Mouse (Mus musculus) forebrain, embryonic 13.5 days (tissue): ENCODE measurements at regions not wholly inside any gene's neighbourhood (a gene's known extent, or its start where the extent isn't known, plus 50 kb on each side); places are given as distances from the start of the nearest gene placed in this dataset.
A peak's percentile ranks its signal among the peaks of the same experiment; 100 is the strongest.

Experiments used
- ATAC-seq: fragments of 200-750 bp; cut with Nextera tagmentation; 2 replicates; pipeline ENCODE4 v1.8.0; 2017
- H3K27ac ChIP-seq: fragments of 300-500 bp; sonication (generic); 2 replicates; pipeline ENCODE4 v1.5.1; 2015; ENCODE audit warnings: inconsistent platforms, mild to moderate bottlenecking, moderate library complexity
- H3K27me3 ChIP-seq: fragments of 300-500 bp; sonication (generic); 2 replicates; pipeline ENCODE4 v1.6.1; 2015; ENCODE audit warnings: mild to moderate bottlenecking, inconsistent platforms
- H3K36me3 ChIP-seq: fragments of 300-500 bp; sonication (generic); 2 replicates; pipeline ENCODE4 v1.6.1; 2015; ENCODE audit warnings: mild to moderate bottlenecking, inconsistent platforms; ENCODE audit not compliant: poor library complexity, severe bottlenecking
- H3K4me1 ChIP-seq: fragments of 300-500 bp; sonication (generic); 2 replicates; pipeline ENCODE4 v1.6.1; 2015; ENCODE audit warnings: inconsistent platforms
- H3K4me2 ChIP-seq: fragments of 300-500 bp; sonication (generic); 2 replicates; pipeline ENCODE4 v1.6.1; 2015; ENCODE audit warnings: inconsistent platforms, mild to moderate bottlenecking, moderate library complexity
- H3K4me3 ChIP-seq: fragments of 300-500 bp; sonication (generic); 2 replicates; pipeline ENCODE4 v1.5.1; 2015; ENCODE audit warnings: mild to moderate bottlenecking, inconsistent platforms
- H3K9ac ChIP-seq: fragments of 300-500 bp; sonication (generic); 2 replicates; pipeline ENCODE4 v1.6.1; 2015; ENCODE audit warnings: mild to moderate bottlenecking, inconsistent platforms
- H3K9me3 ChIP-seq: fragments of 300-500 bp; sonication (generic); replicated peaks from 2 replicates; pipeline ENCODE4 v1.6.1; 2016; ENCODE audit warnings: inconsistent platforms
- WGBS: fragments of 180-500 bp; shearing (Covaris S2); methylation state at CpG from one replicate; pipeline ENCODE4 v1.1.7; 2015; 5-methylcytosine and 5-hydroxymethylcytosine counted together

DNA sequence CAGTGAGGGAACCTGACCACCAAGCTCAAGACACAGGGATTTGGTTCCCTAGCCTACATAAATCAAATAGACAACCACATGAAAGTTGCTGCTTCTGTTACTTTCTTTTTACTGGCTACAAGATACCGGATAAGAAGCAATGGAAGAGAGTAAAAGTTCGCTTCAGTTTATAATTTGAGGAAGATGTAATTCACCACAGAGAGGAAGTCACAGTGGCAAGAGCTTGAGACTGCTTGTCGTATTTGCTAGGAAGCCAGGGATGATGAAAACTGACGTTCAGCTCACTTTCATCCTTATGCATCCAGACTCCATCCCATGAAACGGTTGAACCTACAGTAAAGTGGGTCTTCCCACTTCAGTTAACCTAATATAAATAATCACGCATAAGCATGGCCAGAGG, 102.1 kb upstream of the Slc4a7 start:
- no peaks in the 10 kb centered on the region for H3K36me3 ChIP-seq
- no peak overlapping the region for H3K27ac ChIP-seq
- 92% methylated on average over 6 of the region's 6 CpGs for WGBS

DNA sequence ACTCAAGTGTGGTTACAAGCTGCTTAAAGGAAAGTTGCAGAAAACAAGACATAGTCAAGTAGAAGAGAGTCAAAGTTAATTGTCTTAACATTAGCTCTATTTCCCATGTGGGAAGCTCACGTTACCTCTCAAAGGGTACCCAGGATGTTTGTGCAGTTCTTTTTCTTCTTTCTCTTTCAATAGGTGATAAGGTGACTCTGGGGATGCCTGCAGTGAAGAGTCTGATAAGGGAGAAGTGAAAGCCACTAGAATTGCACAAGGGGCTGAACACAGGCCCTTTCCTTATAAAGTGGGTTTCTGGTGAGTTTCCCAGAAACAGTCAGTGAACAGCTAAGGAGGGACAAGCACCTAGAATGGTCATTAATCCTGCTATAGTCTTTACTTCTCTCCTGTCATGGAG, 98.6 kb upstream of the Slc4a7 start:
- H3K4me3 ChIP-seq, result no peak overlapping the region
- H3K27me3 ChIP-seq, result no peaks in the 10 kb centered on the region
- no peaks in the 10 kb centered on the region for H3K4me1 ChIP-seq
- H3K36me3 ChIP-seq, result no peaks in the 10 kb centered on the region
- no peak overlapping the region for H3K4me2 ChIP-seq
- 70% methylated on average over 1 of the region's 1 CpGs for WGBS
- no peak overlapping the region for H3K27ac ChIP-seq
- no peaks in the 10 kb centered on the region for H3K9me3 ChIP-seq
- no peak for ATAC-seq
- no peak overlapping the region for H3K9ac ChIP-seq

More for the DNA sequence above, 102.1 kb upstream of the Slc4a7 start:
- Histone ChIP-seq H3K4me3 (no peak overlapping the region), H3K9me3 (no peaks in the 10 kb centered on the region), H3K9ac (no peak overlapping the region), H3K4me1 (no peaks in the 10 kb centered on the region), H3K27me3 (no peaks in the 10 kb centered on the region), H3K4me2 (no peak overlapping the region)
- no peak for ATAC-seq

DNA sequence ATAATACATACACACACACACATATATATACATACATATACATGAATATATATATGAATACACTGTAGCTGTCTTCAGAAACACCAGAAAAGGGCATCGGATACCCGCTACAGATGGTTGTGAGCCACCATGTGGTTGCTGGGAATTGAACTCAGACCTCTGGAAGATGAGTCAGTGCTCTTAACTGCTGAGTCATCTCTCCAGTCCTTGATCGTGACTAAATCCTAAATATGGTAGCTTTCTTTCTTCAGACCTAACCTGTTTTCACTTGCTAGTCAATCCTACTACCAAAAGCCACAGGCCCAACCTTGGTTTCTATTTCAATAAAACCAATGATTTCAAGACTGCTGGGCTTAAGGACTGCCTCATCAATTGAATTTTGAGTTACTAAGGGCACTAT, 95.0 kb upstream of the Slc4a7 start:
- ATAC-seq, result no peak
- Histone ChIP-seq H3K36me3 (no peaks in the 10 kb centered on the region), H3K4me3 (no peak overlapping the region), H3K9me3 (no peaks in the 10 kb centered on the region), H3K9ac (no peak overlapping the region), H3K27me3 (no peaks in the 10 kb centered on the region), H3K4me2 (no peak overlapping the region), H3K4me1 (no peaks in the 10 kb centered on the region), H3K27ac (no peak overlapping the region)
- 95% methylated on average over 3 of the region's 3 CpGs for WGBS

DNA sequence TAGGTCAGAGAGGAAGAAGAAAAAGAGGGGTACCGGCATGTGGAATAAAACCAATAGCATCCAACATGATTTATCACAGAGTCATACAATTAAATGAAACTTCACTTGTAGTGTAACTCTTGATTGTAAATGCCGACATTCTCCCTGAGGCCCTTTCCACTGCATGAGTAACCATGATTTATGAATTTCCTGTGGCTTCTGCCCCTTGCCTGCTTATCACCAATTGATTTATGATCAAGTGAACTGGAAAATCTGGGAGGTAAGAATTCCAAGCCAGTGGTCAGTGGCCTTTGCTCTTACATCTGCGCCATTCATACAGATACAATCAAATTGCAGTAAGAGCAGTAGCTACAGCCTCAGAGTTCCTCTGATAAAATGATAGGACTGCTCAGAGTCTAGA, 89.8 kb upstream of the Slc4a7 start:
- 96% methylated on average over 3 of the region's 3 CpGs for WGBS
- Histone ChIP-seq H3K4me3 (no peak overlapping the region), H3K4me2 (no peak overlapping the region), H3K36me3 (no peaks in the 10 kb centered on the region), H3K9ac (no peak overlapping the region), H3K27ac (no peak overlapping the region), H3K9me3 (no peaks in the 10 kb centered on the region), H3K27me3 (no peaks in the 10 kb centered on the region), H3K4me1 (no peaks in the 10 kb centered on the region)
- no peak for ATAC-seq

DNA sequence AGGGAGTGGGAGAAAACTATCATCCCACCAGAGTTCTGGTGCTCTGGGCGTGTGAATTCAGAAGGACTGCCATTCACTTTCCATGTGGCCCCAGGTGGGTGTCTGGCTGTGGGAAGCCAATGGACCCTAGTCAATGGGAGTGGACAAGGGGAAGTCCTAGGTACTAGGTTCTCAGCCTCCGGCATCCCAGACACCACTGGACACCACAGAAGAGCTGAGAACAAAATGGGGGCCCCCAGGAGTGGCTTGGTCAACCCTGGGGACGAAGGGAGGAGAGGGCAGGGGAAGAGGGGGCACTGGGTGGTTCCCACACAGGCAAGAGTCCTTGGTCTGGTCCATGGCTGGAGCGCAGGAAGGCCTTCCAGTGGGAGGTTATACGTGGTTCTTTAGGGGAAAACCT, 81.8 kb upstream of the Slc4a7 start:
- H3K9ac ChIP-seq, result no peak overlapping the region
- no peak for ATAC-seq
- H3K4me3 ChIP-seq, result no peak overlapping the region
- WGBS, result 86% methylated on average over 5 of the region's 5 CpGs
- H3K36me3 ChIP-seq, result no peaks in the 10 kb centered on the region
- H3K27me3 ChIP-seq, result no peaks in the 10 kb centered on the region
- no peak overlapping the region for H3K27ac ChIP-seq
- H3K9me3 ChIP-seq, result no peaks in the 10 kb centered on the region
- H3K4me2 ChIP-seq, result no peak overlapping the region
- no peaks in the 10 kb centered on the region for H3K4me1 ChIP-seq

DNA sequence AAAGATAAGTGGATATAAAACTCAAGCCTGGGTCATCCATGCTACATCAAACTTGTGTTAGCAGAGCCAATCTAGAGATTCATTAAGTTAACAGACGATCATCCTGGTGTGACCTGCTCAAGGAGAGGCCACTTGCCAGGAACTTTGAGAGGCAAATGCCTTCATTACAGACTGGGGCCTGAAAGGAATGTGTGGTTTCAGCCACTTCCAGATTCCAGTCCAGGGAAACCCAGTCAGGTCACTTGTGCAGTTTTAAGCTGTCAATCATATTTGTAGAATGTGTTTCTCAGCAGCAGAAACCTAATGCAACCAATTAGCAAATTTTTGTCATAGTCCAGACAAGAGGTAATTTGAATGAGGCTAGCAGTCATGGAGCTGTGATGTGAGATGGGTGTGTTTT, 73.4 kb upstream of the Slc4a7 start:
- H3K27ac ChIP-seq, result no peak overlapping the region
- 72% methylated on average over 1 of the region's 1 CpGs for WGBS
- H3K4me3 ChIP-seq, result no peak overlapping the region
- H3K9me3 ChIP-seq, result no peaks in the 10 kb centered on the region
- no peak for ATAC-seq
- H3K27me3 ChIP-seq, result no peaks in the 10 kb centered on the region
- no peak overlapping the region for H3K4me2 ChIP-seq
- peaks cover 14% of the 10 kb centered on the region for H3K4me1 ChIP-seq
- H3K9ac ChIP-seq, result no peak overlapping the region
- no peaks in the 10 kb centered on the region for H3K36me3 ChIP-seq

DNA sequence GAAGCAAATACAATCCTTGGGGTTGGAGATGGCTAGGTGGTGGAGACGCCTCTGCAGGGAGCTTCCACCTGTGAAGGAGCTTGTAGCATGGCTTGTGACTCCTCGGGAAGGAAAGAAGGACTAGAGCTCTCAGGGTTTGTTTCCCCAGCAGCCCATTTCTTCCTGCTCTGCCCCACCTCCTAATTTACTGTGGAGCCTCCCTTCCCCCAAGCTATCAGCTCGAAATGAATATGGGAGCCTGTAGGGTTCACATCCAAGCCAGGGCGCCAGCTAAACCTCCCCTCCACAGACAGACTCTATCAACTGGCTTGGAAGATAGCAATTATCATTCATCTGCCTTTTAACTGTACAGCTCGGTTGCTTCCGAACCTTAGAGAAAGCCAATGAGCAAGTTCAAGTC, 70.3 kb upstream of the Slc4a7 start:
- Histone ChIP-seq H3K4me1 (peaks cover 15% of the 10 kb centered on the region), H3K27ac (no peak overlapping the region), H3K4me2 (no peak overlapping the region), H3K27me3 (no peaks in the 10 kb centered on the region), H3K4me3 (no peak overlapping the region), H3K9me3 (no peaks in the 10 kb centered on the region), H3K9ac (no peak overlapping the region), H3K36me3 (no peaks in the 10 kb centered on the region)
- ATAC-seq, result no peak
- 44% methylated on average over 6 of the region's 6 CpGs for WGBS

DNA sequence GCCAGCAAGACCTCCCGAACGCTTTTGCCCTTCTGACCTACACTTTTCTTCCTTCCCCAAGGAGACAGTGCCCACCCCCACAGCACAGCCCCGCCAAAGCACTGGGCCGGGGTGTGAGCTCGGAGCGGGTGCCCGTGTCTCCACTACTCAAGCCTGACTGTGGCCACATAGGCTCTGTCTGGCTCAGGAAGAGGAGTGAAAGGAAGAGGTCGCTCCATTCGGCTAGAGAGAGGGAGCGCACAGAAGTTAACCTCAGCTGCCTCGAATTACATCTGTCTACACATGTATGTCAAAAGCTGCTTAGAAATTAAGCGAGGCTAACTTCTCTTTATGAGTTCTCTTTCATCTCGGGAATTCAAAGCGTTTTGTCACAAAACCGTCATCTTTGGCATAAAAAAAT, 69.6 kb upstream of the Slc4a7 start:
- peak overlapping the region; percentile 60 for H3K4me2 ChIP-seq
- peak; percentile 72 for ATAC-seq
- peaks cover 15% of the 10 kb centered on the region for H3K4me1 ChIP-seq
- H3K27me3 ChIP-seq, result no peaks in the 10 kb centered on the region
- no peak overlapping the region for H3K27ac ChIP-seq
- H3K36me3 ChIP-seq, result no peaks in the 10 kb centered on the region
- peak overlapping the region; percentile 30 for H3K4me3 ChIP-seq
- no peaks in the 10 kb centered on the region for H3K9me3 ChIP-seq
- under 1% methylated on average over 15 of the region's 15 CpGs for WGBS
- 0 out of 2 replicates have a peak overlapping the region, but pooled peaks have one; percentile 17 for H3K9ac ChIP-seq

DNA sequence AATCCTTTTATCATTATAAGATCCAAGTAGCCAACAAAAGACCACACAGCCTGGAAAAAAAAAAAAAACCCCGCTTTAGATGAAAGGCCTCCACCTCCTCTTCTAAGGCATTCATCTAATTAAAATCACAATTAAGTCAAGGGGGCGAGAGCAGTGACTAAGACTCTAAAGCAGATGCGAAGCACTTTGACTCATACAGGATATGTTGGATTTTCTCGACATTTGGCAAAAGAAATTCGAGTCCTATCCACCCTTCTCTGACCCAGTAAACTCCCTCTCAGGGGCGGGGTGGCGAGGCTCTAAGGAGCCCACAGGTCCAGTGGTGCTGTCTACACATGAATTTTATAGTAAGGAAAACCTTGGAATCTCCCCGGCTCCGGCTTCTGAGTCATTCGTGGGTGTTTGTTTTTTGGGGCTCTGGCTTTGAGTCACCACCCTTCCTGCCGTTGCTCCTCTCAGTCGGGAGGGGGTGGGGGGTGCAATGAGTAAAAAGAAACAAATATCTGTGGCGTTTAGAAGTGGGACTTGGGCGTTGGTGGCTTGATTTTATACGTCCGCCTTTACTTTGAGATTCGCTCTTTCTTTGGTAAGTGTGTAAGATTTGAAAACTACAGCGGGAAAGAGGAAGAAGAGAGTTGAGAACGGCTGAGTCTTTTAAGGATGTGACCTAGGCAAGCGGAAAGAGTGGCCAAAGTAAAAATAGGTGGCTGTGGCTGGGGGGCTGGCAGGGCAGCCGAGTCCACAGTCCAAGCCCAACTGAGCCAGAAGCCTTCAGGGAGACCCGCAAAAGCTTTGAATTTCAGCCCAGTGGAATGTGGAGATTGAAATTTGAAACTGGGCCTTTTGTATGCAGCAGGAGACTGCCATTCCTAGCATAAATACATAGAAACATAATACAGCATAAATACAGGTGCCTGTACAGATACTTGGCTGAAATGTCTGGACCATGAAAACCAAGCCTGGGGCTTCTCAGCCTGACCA, 68.8 kb upstream of the Slc4a7 start:
- peak overlapping the region; percentile 30 for H3K9ac ChIP-seq
- H3K4me3 ChIP-seq, result peak overlapping the region; percentile 30
- H3K36me3 ChIP-seq, result no peaks in the 10 kb centered on the region
- H3K9me3 ChIP-seq, result no peaks in the 10 kb centered on the region
- peak; percentile 48 for ATAC-seq
- H3K4me2 ChIP-seq, result peak overlapping the region; percentile 60
- no peaks in the 10 kb centered on the region for H3K27me3 ChIP-seq
- H3K27ac ChIP-seq, result no peak overlapping the region
- 4% methylated on average over 22 of the region's 22 CpGs for WGBS
- H3K4me1 ChIP-seq, result peaks cover 15% of the 10 kb centered on the region

DNA sequence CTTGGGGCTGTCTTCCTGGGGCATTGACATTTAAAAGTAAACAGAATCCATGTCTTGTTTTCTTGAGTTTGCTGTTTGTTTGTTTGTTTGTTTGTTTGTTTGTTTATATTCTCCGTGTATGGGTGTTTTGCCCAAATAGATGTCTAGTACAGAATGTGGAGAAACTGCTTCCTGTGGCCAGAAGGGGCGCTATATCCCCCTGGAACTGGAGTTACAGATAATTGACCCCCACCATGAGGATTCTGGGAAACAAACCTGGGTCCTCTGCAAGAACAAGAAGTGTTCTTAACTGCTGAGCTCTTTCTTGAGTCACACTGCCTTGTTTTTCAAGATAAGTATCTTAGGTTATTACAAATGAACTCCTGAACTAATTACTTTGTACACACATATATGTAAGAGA, 68.1 kb upstream of the Slc4a7 start:
- 52% methylated on average over 2 of the region's 2 CpGs for WGBS
- Histone ChIP-seq H3K4me2 (no peak overlapping the region), H3K9ac (no peak overlapping the region), H3K9me3 (no peaks in the 10 kb centered on the region), H3K27ac (no peak overlapping the region), H3K27me3 (no peaks in the 10 kb centered on the region), H3K4me1 (peaks cover 15% of the 10 kb centered on the region), H3K4me3 (no peak overlapping the region), H3K36me3 (no peaks in the 10 kb centered on the region)
- no peak for ATAC-seq

DNA sequence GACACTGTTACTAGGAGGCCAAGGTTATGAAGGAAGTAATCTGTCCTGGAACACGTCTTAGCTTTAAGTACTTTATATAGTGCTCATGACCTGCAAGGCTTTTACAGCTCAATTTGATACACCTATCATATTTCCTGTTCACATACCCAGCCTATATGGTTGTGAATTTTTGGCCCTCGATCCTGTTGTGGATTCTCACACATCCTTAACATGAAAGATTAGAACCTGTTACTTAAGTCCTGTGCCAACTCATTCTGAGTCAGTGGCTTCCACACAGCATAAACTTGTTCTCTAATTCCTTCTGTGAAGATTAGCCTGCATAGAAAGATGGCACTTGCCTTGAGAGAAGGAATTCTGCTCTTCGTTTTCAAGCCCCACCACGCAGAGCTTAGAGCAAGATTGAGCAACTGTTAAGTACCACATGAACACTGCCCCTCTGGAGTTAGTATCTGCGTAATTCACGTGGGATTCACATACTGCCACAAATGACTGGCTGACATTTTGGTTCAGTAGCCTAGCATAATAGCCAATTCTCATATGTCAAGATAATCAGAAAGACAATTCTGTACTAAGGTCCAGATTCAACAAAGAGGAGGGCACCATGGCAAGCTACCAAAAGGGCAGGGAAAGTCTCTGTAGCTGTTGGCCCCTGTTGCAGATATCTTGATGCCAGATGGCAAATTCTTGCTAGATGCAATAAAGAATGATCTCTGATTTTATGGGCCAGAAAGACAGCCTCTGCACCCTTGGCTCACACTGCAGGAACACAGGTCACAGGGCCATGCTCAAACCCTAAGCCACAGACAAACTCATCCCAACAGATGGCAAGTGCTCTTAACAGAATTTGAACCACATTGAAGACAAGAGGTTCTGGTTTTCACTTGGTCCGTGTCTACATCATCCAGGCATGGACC, 62.7 kb upstream of the Slc4a7 start:
- no peak overlapping the region for H3K4me2 ChIP-seq
- no peaks in the 10 kb centered on the region for H3K36me3 ChIP-seq
- no peaks in the 10 kb centered on the region for H3K9me3 ChIP-seq
- no peak overlapping the region for H3K27ac ChIP-seq
- 87% methylated on average over 7 of the region's 7 CpGs for WGBS
- H3K27me3 ChIP-seq, result no peaks in the 10 kb centered on the region
- no peak overlapping the region for H3K9ac ChIP-seq
- no peak for ATAC-seq
- H3K4me1 ChIP-seq, result no peaks in the 10 kb centered on the region
- no peak overlapping the region for H3K4me3 ChIP-seq

DNA sequence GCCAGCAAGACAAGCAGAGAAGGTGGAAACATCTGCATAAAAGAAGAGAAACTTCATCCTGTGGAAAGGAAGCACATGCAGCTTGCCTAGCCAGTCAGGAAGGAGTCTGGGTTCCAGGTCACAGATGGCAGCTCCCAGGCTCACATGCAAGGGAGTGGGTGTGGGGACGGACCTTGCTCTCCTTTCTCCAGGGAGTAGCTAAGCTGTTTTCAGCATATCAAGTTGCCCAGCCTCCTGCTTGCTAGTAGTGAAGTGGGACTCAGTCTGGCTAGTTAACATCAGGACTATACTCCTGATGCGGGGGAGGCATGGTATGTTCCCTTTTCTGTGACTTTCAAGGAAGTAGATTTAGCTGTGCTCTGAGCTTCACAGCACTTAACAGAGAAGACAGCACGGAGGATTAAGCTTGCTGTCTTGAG, 62.0 kb upstream of the Slc4a7 start:
- Histone ChIP-seq H3K4me3 (no peak overlapping the region), H3K36me3 (no peaks in the 10 kb centered on the region), H3K9ac (no peak overlapping the region), H3K9me3 (no peaks in the 10 kb centered on the region), H3K4me2 (no peak overlapping the region), H3K27me3 (no peaks in the 10 kb centered on the region), H3K4me1 (no peaks in the 10 kb centered on the region), H3K27ac (no peak overlapping the region)
- no peak for ATAC-seq
- 42% methylated on average over 3 of the region's 3 CpGs for WGBS
